Mouse (Mus musculus): ENCODE results near the gene Rps27. TPM values are rescaled to one million over a fixed set of nuclear protein-coding genes. Genes with fewer than 3 reads are reported as not detected.

The Rps27 gene
- total RNA-seq, 2 experiments from 2014 or later, result 700 to 984 TPM

DNA sequence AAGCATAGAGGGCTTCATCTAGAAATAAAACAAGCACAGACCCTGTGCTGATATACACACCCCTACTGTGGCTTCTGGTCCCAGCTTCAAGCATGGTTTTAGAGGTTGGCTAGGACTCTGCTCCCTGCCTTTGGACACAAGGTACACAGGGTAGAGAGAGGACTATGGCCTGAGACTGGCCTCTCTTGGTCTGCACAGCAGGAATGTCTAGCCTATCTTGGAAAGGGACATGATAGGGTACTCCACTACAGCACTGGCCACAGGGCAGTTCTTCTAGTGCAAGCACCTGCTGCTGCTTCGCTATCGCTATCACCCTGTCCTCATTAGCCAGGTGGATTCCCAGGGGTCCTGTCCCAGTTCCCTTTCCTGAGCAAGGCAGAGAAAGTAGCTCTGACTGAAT lies 27.8 kb upstream of the Rps27 start:
- intact Hi-C loops (cut with DNase I), result no loop called here
- DNase-seq, result no peak

DNA sequence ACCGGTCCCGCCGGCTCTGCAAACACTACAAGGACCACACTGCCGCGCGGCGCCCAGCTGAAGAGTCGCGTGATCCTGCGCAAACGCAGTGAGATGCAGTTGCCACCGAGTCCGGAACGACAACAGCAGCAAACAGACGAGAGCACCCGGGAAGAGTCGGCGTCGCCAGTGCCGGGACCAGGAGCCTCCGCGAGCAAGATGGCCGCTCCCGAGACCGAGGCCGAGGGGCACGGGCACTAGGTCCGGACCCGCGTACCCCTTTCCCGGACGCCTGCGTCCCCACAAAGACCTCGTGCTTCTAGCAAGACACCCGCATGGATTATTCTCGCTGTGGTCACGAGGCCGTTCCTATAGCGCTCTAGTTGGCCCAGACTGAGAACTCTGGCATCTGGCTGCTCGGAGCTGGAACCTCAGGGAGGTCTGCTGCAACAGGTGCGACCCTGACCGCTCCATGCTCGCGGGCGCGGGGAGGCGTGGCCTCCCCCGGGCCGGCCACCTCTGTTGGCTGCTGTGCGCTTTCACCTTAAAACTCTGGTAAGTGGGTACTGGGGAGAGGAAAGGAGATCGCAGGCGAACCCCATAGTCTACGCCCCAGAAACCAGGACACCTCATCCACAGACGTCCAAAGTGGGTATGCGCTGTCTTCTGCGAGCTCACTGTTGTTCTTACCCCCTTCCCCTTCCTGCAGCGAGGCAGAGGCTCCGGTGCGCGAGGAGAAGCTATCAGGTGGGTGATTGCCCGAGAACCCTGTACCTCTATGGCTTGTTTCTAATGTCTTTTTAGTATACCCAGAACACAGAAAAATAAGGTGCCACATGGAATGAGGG lies 18.3 kb upstream of the Rps27 start, which contains the start of gene Jtb:
TSS of gene Jtb (plus strand) at position 91 of the 827 bp plus-strand sequence.
- intact Hi-C loops (cut with DNase I), result no loop called here
- DNase-seq, result peak; percentile 87 to 90

DNA sequence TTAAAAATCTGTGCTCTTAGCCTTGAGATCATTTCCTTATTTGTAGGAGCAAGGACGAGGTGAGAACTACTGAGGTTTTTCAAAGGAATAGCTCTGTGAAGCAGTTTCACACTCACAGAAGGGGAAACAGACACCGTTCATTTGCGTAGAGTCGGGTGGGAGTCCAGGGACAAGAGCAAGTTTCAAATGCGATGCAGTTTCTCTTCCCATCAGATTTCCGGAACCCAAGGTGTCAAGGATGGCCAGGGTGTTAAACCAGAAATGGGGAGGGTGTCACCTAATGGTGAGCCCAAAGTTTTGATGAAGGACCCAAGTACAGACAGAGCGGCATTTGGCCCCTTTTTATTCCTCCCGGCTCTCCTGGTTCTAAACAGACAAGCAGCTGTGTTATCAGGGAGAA lies 17.6 kb upstream of the Rps27 start:
- intact Hi-C loops (cut with DNase I), result no loop called here
- no peak for DNase-seq

DNA sequence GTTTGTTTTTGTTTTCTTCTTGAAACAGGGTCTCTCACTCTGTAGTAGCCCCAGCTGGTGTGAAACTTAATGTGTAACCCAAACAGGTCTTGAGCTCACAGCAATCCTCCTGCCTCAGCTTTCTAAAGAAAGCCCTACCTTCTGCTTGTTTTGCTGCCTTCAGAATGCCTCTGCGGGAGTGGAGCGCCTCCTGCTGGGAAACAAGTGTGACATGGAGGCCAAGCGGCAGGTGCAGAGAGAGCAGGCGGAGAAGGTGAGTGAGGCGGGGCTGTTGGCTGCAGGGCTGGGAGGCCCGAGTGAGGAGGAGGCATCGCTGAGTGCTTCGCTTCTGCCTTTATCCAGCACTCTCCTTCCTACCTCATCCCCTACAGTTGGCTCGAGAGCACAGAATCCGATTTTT lies 10.9 kb upstream of the Rps27 start:
- intact Hi-C loops (cut with DNase I), result loop anchor here (5.0 kb wide), 1 partner anchor 243 kb away; the partner anchor contains the start of gene Npr1
- DNase-seq, result no peak

DNA sequence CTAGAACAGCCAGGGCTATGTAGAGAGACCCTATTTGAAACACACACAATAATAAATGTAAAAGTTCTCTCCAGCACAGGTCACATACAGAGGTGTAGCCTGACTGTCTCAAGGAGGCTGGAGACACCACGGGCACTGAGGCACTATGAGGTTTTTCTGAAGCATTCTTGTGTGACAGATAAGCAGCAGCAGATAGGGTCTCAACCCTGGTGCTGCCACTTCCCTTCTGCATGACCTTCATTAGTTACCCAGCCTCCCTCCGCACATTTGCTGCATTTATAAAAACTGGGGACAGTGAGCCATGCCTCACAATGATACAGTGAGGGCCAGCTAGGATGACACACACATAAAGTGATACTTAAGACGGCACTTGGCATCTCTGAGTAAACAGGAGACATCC lies 9.5 kb upstream of the Rps27 start:
- DNase-seq, result no peak
- intact Hi-C loops (cut with DNase I), result loop anchor here (5.0 kb wide), 1 partner anchor 244 kb away; the partner anchor contains the start of gene Npr1

DNA sequence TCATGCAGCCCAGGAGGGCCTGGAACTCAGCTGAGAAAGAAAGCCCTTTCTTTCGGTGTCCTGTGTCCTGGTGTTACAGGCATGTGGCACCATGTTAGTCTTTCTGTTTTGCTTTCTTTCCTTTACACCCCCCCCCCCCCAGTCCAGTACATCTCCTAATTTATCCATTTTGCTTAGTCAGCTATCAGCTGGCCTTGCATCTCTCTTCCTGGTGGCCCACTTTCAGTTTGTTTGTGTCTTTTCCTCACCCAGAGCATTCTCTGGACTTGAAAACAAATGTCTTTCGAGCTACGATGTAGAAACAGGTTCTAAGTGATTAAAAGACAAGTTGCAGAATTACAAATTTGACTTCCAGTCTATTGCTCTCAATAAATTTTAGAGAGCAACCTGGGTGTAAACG lies 9.0 kb upstream of the Rps27 start:
- DNase-seq, result no peak
- intact Hi-C loops (cut with DNase I), result loop anchor here (5.0 kb wide), 1 partner anchor 245 kb away; the partner anchor contains the start of gene Npr1

DNA sequence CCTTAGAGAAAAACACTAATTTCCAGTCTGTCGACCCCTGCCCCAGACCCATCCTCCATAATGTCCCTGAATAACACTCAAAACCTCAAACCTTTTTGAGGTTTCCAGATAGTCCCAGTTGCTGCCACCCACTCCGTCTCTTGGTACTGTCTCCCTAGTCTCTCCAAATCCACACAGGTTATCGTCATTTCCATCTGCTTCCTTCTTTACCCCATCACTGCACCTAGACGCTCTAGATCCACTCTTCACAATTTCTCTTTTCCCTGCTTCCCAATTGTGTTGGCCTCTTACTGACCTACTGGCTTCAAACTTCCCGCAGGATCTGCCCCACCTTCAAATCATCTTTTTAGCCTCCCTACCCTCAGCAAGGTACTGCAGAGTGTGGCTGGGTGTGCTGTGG lies 7.7 kb upstream of the Rps27 start:
- intact Hi-C loops (cut with DNase I), result loop anchor here (2.0 to 5.0 kb wide), 2 partner anchors 44 to 246 kb away; partner anchors contain the start of genes Dennd4b and Npr1
- DNase-seq, result no peak

DNA sequence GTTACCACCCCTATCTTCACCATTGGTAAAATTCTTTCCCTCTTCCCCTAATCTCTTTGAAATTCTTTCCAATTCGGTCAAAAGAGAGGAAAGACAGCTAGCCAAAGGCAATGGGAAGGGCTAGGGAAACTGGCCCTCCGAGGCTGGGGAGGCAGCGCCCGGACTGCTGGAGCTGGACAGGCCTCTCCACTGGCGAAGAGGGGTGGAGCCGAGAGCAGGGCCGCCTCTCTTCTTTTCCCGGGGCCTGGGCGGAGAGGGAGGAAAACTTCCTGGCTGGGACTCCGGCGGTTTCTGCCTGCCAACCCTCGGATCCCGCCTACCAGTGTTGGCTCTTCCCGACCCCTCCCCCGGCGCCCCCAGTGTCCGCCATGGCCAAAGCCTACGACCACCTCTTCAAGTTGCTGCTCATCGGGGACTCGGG lies 7.1 kb upstream of the Rps27 start:
- intact Hi-C loops (cut with DNase I), result loop anchor here (1.0 to 5.0 kb wide), 3 partner anchors 44 to 247 kb away; partner anchors contain the start of genes Dennd4b and Npr1

DNA sequence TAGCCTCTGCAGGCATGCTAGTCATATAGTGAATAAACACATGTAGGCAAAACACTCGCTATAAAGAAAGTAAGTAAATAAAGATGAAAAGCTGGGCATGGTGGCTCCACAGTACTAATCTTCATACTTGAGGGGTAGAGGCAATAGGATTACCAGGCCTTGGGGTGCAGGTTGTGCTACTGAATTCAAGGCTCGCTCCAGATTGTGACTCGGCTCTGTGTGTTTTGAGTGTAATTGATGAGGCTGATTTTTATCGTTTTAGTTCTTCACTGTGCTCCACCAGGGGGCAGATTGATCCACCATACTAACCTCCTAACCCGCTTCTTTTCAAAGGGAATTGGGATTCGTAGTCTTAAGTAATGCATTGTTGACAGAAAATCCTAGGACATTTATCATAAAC lies 6.6 kb upstream of the Rps27 start:
- intact Hi-C loops (cut with DNase I), result loop anchor here (1.0 to 5.0 kb wide), 3 partner anchors 45 to 247 kb away; partner anchors contain the start of genes Dennd4b and Npr1
- DNase-seq, result peak in 1 of 2 experiments; percentile 13

More for the DNA sequence above, 7.1 kb upstream of the Rps27 start:
- peak; percentile 74 to 78 for DNase-seq

DNA sequence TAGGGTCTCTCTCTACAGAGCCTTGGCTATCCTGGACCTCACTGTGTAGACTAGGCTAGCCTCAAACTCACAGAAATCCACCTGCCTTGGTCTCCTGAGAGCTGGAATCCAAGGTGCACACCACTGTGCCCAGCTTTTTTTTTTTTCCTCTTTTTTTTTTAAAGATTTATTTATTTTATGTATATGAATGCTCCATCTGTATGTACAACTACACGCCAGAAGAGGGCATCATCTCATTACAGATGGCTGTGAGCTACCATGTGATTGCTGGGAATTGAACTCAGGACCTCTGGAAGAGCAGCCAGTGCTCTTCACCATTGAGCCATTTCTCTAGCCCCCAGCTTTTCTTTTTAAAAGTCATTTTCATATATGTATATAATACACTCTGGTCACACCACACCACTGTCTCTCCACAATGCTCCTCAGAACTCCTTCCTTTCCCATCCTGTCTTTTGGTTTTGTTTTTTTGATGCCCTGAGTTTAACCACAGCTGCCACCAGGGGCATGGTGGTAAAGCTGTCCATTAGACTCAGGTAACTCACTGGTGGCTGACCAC lies 2.5 kb upstream of the Rps27 start:
- intact Hi-C loops (cut with DNase I), result no loop called here
- no peak for DNase-seq

DNA sequence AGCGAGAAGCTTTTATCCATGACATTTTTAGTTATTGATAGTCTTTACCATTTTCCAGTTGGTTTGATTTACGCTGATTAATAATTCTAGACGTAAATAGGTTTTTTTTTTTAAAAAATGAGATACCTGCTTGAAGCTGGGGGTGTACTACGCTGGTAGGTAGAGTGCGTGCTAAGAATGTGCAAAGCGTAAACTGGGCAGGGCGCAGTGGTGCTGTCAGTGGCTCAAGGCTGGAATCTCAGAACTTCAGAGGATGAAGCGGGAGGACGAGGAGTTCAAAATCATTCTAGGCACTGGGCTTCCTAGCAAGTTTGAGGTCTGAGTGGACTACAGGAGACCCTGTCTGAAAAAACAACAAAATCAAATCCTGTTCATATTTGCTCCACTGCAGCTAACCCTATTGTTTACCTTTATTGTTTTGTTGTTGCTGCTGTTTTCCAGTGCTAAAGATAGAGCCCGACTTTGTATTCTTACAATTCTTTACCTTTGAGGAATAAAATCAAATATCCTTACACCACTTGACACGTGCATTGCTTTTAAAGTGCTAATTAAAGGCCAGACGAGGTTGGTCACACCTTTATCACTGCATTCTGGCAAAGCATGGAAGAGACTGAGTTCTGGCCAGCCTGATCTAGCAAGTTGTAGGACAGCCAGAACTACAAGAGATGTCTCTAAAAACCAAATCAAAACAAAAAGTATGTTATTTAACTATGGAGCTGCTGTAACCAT lies 669 bp upstream of the Rps27 start:
- DNase-seq, result no peak
- intact Hi-C loops (cut with DNase I), result no loop called here

DNA sequence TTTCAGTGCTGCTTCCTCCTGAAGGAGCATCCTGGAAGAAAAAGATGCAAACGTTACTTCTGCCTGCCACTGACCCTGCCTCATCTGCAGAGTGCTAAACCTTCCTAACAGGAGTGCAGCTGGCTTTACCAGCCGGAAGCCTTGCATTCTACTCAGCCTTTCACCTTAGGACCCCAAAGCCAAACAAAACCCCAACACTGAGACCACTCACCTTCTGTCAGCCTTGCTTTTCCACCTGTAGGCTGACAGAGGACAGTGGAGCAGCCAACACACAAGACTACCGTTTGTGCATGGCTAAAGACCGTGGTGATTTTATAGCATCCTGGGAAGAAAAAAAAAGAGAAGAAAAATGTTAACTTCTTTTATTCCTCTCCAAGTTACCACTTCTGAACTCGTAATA lies 728 bp downstream of the Rps27 start:
- no peak for DNase-seq
- intact Hi-C loops (cut with DNase I), result no loop called here

DNA sequence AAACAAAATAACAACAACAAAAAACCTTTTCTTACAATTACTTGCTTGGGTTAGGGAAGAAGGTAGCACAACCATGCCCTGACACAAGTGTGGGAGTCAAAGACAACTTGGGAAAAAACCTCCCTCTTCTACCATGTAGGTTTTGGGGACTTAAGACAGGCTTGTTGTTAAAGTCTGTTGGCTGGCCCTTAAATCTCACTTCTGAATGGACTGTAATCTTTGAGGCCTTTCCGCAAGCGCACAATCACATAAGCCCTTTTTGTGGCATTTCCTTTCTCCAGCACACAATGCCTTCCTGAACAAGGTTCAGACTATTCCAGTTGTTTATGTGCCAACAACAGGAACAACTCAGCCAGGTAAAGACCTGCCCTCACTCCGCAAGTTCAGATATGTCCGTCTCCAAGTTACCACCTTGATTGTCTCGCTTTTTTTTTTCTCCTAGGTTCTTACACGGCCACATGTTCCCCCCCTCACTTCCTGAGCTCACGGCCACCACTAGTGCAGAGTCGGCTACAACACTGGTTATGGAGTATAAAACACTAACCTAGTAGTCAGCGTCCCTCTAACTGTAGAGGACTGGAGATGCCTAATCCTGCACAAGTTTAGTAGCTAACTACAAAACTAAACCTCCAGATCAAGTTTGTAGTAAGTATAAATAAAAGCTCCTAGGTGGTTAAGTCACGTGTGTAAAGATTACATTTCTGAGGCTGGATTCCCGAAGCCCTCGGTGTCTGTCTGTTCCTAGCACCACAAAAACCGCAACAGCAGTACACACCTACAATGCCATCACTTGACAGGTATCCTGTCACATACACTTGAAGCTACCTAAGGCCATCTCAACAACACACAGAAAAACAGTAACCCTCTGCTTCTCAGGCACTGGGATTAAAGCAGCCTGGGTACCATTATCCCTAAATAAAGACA lies 1.7 kb downstream of the Rps27 start:
- intact Hi-C loops (cut with DNase I), result no loop called here
- no peak for DNase-seq

DNA sequence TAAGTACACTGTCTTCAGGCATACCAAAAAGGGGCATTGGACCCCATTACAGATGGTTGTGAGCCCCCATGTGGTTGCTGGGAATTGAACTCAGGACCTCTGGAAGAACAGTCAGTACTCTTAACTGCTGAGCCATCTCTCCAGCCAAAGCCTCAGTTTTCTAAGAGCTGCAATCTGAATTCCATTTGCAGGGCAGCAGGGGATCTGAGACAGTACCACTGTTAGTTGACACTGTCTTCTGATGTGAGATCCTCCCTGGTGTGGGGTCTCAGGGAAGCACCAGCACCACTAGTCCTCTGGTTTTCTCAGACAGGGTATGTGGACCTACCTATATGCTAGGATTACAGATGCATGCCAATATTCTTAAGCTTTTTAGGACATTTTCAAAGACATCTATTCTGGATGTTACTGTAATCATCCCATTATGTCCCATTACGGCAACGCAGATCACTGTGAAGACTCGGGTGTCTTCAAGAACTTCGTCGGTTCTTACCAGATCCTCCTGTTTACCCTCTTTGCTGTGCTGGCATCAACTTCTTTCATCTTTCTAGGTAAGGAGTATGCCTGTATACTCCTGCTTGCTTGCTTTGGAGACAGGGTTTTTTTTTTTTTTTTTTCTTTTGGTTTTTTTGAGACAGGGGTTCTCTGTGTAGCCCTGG lies 3.4 kb downstream of the Rps27 start:
- intact Hi-C loops (cut with DNase I), result no loop called here

DNA sequence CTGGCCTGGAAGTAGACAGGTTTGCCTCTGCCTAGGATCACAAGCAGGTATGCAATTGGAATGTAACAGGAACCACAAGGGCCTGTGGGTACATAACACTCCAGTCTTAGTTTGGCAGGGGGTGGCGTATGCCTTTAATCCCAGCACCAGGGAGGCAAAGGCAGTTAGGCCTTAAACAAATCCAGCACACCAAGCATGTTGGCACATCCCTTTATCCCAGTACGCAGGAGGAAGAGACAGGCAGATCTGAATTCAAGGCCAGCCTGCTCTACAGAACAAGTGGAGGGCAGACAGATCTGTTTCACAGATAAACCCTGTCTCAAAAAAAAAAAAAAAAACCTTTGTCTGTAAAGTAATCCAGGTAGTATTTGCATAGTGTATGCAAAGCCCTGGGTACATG lies 4.8 kb downstream of the Rps27 start:
- intact Hi-C loops (cut with DNase I), result no loop called here
- DNase-seq, result no peak

More for the DNA sequence above, 3.4 kb downstream of the Rps27 start:
- no peak for DNase-seq

DNA sequence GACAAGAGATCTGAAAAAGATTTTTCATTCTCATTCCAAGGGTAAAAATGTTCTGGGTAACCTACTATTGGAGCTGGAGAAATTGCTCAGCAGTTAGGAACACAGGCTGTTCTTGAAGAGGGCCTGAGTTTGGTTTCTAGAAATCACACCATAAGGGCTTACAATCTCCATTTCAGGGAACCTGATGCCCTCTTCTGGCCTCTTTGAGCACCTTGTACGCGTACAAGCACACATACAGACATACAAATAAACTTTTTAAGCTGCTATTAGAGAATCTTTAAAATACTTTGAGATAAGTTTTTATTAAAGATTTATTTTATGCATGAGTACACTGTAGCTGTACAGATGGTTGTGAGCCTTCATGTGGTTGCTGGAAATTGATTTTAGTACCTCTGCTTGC lies 8.9 kb downstream of the Rps27 start:
- no peak for DNase-seq
- intact Hi-C loops (cut with DNase I), result no loop called here

DNA sequence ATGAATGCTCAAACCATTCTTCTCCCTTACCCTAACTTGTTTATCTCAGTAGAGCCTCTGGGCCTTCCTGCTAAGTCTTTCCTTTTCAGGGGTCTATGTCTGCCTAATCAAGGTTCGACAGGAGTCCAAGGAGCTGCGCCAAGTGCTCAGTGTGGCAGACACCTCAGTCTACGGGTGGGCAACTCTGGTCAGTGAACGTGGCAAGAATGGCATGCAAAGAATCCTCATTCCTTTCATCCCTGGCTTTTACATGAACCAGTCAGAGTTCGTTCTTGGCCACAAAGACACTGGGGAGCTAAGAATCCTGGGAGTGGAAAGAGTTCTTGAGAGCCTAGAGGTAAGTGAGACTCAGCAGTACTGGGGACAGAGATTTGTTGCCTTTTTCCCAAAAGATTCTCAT lies 9.8 kb downstream of the Rps27 start:
- no peak for DNase-seq
- intact Hi-C loops (cut with DNase I), result no loop called here

DNA sequence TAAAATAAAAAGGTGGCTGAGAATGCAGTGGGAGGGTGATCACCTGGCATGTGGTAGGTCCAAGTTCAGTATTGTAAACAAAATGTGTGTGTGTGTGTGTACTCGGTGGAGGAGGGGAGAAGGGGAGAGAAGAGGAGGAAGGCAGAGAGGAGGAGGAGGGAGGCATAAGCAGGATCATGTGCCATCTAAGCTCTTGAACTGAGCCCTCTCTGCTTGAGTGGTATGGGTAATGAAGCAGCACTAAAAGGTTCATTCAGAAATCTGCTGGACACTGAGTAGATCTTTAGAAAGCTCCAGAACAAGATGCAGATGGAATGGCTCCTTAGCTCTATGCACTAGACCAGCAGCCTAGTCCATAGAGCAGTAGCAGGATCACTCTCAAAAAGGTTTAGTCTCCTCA lies 10.6 kb downstream of the Rps27 start:
- intact Hi-C loops (cut with DNase I), result no loop called here
- no peak for DNase-seq

DNA sequence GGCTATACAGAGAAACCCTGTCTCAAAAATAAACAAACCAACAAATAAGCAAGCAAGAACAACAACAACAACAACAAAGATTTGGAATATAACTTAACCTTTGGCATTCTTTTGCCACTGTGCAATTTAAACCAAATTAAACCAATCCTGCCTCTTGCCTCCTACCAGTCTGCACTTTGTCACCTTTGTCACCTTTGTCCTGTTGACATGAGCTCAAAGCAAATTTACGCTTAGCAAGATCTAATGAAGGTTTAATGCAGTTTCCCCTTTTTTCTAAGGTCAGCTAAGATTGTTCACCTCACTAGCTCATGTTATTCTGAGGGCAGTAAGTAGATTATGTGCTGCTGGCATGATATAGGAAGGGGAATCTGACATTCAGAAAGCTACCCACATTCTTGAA lies 15.9 kb downstream of the Rps27 start:
- no peak for DNase-seq
- intact Hi-C loops (cut with DNase I), result no loop called here
